Mouse (Mus musculus) kidney, postnatal 25 days (tissue): ENCODE measurements at regions not wholly inside any gene's neighbourhood (a gene's known extent, or its start where the extent isn't known, plus 50 kb on each side); places are given as distances from the start of the nearest gene placed in this dataset.
A peak's percentile ranks its signal among the peaks of the same experiment; 100 is the strongest.

Experiments
- DNase-seq, 2 experiments: peaks; one replicate each; pipeline ENCODE4 v3.0.0; 2021; ENCODE audit warnings: mixed read lengths in 2 of 2

- no peak for DNase-seq
Measured at GRCm38 (mm10) chr11:45440937-45441720, 410.7 kb upstream of the Clint1 start.

- no peak for DNase-seq
Measured at GRCm38 (mm10) chr11:45446512-45446911, 405.3 kb upstream of the Clint1 start.

- DNase-seq = no peak
Measured at GRCm38 (mm10) chr11:45454234-45454633, 397.6 kb upstream of the Clint1 start.

GRCm38 (mm10) chr11:45454933-45455332 lies 396.9 kb upstream of the Clint1 start:
- no peak for DNase-seq

- DNase-seq = no peak
Measured at GRCm38 (mm10) chr11:45456724-45457123, 395.1 kb upstream of the Clint1 start.

- no peak for DNase-seq
Measured at GRCm38 (mm10) chr11:45457597-45457996, 394.3 kb upstream of the Clint1 start.

GRCm38 (mm10) chr11:45460000-45460792 lies 391.7 kb upstream of the Clint1 start:
- no peak for DNase-seq

GRCm38 (mm10) chr11:45464501-45464900 lies 387.4 kb upstream of the Clint1 start:
- no peak for DNase-seq

GRCm38 (mm10) chr11:45466350-45466749 lies 385.5 kb upstream of the Clint1 start:
- DNase-seq = no peak

- no peak for DNase-seq
Measured at GRCm38 (mm10) chr11:45472171-45472570, 379.7 kb upstream of the Clint1 start.

- no peak for DNase-seq
Measured at GRCm38 (mm10) chr11:45476917-45477316, 374.9 kb upstream of the Clint1 start.

GRCm38 (mm10) chr11:45485950-45486349 lies 365.9 kb upstream of the Clint1 start:
- DNase-seq = no peak

- DNase-seq = no peak
Measured at GRCm38 (mm10) chr11:45491021-45491967, 360.6 kb upstream of the Clint1 start.

- no peak for DNase-seq
Measured at GRCm38 (mm10) chr11:45495246-45495645, 356.6 kb upstream of the Clint1 start.

- DNase-seq = peak in 1 of 2 experiments; percentile 34
Measured at GRCm38 (mm10) chr11:45508566-45508965, 343.3 kb upstream of the Clint1 start.

GRCm38 (mm10) chr11:45509278-45509677 lies 342.6 kb upstream of the Clint1 start:
- DNase-seq = no peak

- DNase-seq = no peak
Measured at GRCm38 (mm10) chr11:45514415-45515271, 337.2 kb upstream of the Clint1 start.

GRCm38 (mm10) chr11:45524720-45525119 lies 327.1 kb upstream of the Clint1 start:
- DNase-seq = no peak

GRCm38 (mm10) chr11:45531044-45531626 lies 320.7 kb upstream of the Clint1 start:
- DNase-seq = no peak

- peak in 1 of 2 experiments; percentile 17 for DNase-seq
Measured at GRCm38 (mm10) chr11:45533402-45534056, 318.3 kb upstream of the Clint1 start.

GRCm38 (mm10) chr11:45535501-45536025 lies 316.3 kb upstream of the Clint1 start:
- DNase-seq = peak in 1 of 2 experiments; percentile 5
